Comparison of ENCODE assay signal across 9 mouse cellular contexts in the genomic region with DNA sequence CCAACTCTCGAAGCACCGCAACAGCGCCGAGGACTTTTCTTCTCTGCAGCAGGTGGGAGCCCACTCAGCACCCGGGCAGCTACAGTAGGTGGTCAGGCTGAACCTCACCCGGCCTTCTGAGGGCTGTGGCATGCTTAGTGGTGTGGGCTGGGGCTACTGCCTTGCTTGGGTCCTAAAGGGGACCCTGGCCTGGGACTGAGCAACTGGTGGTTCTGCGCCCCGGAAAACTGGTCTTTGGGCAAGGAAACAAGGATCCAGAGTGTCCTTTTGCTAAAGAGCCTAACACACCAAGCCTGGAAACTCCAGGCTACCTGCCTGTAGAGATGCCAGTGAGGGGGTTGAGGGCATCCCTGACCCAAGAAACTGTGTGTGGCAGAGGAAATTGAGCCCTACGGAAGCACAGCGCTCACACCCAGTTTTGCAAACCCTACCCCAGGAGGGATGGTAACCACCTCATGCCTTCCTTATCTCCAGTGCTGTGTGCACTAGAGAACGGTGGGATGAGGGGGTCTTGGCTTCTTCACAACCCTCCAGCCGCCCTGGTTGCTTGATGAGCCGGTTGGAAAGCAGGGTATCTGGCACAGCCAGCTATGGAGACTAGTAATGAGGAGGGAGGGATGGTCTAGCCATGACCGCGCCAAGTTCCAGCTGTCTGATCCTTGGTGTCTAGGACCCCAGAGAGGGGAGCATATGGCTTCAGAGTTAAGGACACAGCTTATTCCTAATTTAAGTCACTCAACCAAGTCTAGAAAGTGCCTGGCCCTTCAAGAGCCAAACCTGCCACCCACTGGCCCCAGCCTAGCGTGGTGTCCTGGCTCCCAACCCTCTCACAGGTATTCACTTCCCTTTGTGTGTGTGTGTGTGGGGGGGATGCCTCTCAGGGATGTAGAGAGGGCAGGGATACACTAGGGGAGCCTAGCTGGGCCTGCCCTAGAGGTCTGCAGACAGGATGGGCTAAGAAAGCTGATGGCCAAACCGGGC. TPM values are rescaled to one million over a fixed set of nuclear protein-coding genes. Genes with fewer than 3 reads are reported as not detected.
A peak's percentile ranks its signal among the peaks of the same experiment; 100 is the strongest.
DNase-seq lines count a peak whose midpoint lies in the region; ATAC-seq lines count a peak whose summit lies in the region.
"Had no signal": no experiment of that assay in that cellular context is flagged by ENCODE, and none has a peak within 500 bp of the region (broad histone marks: within the 10 kb centered on the region; RNA-seq: fewer than 3 reads in every experiment).

No protein-coding gene starts in this region.

- ATAC-seq in kidney, embryonic 16.5 days (ENCODE audit: low FRiP score, low TSS enrichment): peak; percentile 62; the same call in 1 of the 2 replicates
- ATAC-seq in embryonic facial prominence, embryonic 13.5 days (ENCODE audit: insufficient number of reproducible peaks, insufficient read depth, low FRiP score, low TSS enrichment, low read depth): 0 out of 2 replicates have a peak, but pooled peaks have one; percentile 16
- ATAC-seq in hindbrain, embryonic 15.5 days (ENCODE audit: low FRiP score, low read depth): peak; percentile 15; the same call in 1 of the 2 replicates
- ATAC-seq in midbrain, embryonic 14.5 days (ENCODE audit: low FRiP score, low TSS enrichment): no peak; the same call in 1 of the 2 replicates

- H3K27me3 ChIP-seq in kidney, embryonic 16.5 days (ENCODE audit: insufficient read depth, low read length): no peaks in the 10 kb centered on the region
- H3K27me3 ChIP-seq in embryonic facial prominence, embryonic 13.5 days: no peaks in the 10 kb centered on the region
- no peaks in the 10 kb centered on the region for H3K27me3 ChIP-seq in hindbrain, embryonic 15.5 days
- H3K27me3 ChIP-seq in midbrain, embryonic 14.5 days (ENCODE audit: control insufficient read depth, insufficient read depth, low read length): no peaks in the 10 kb centered on the region

- H3K4me1 ChIP-seq in kidney, embryonic 16.5 days (ENCODE audit: insufficient read depth, low read length): peaks cover 40% of the 10 kb centered on the region
- H3K4me1 ChIP-seq in embryonic facial prominence, embryonic 13.5 days: peaks cover 48% of the 10 kb centered on the region
- peaks cover 21% of the 10 kb centered on the region for H3K4me1 ChIP-seq in hindbrain, embryonic 15.5 days (replicated peaks)
- H3K4me1 ChIP-seq in midbrain, embryonic 14.5 days (ENCODE audit: control insufficient read depth, insufficient read depth, low read length): peaks cover 10% of the 10 kb centered on the region

- H3K9me3 ChIP-seq in kidney, embryonic 16.5 days (ENCODE audit: low read length): no peaks in the 10 kb centered on the region
- H3K9me3 ChIP-seq in embryonic facial prominence, embryonic 13.5 days: no peaks in the 10 kb centered on the region
- H3K9me3 ChIP-seq in hindbrain, embryonic 15.5 days: no peaks in the 10 kb centered on the region
- H3K9me3 ChIP-seq in midbrain, embryonic 14.5 days (ENCODE audit: control insufficient read depth, low read length): no peaks in the 10 kb centered on the region

- H3K4me2 ChIP-seq in kidney, embryonic 16.5 days (replicated peaks; ENCODE audit: low read depth, low read length): peak overlapping the region; percentile 66
- peak overlapping the region; percentile 70 for H3K4me2 ChIP-seq in embryonic facial prominence, embryonic 13.5 days
- peak overlapping the region; percentile 78 for H3K4me2 ChIP-seq in hindbrain, embryonic 15.5 days
- peak overlapping the region; percentile 71 for H3K4me2 ChIP-seq in midbrain, embryonic 14.5 days (ENCODE audit: low read length)

- 34% methylated on average over 17 of the region's 17 CpGs for WGBS in kidney, embryonic 16.5 days
- WGBS in embryonic facial prominence, embryonic 13.5 days: 29% methylated on average over 17 of the region's 17 CpGs
- WGBS in hindbrain, embryonic 15.5 days: 31% methylated on average over 17 of the region's 17 CpGs
- WGBS in midbrain, embryonic 14.5 days: 32% methylated on average over 17 of the region's 17 CpGs

- H3K9ac ChIP-seq in kidney, embryonic 16.5 days (replicated peaks; ENCODE audit: low read length): peak overlapping the region; percentile 71
- peak overlapping the region; percentile 73 for H3K9ac ChIP-seq in embryonic facial prominence, embryonic 13.5 days
- peak overlapping the region; percentile 41 for H3K9ac ChIP-seq in hindbrain, embryonic 15.5 days
- H3K9ac ChIP-seq in midbrain, embryonic 14.5 days (replicated peaks; ENCODE audit: low read length): peak overlapping the region; percentile 54

- peak overlapping the region; percentile 51 for H3K4me3 ChIP-seq in kidney, embryonic 16.5 days (ENCODE audit: low read length)
- H3K4me3 ChIP-seq in embryonic facial prominence, embryonic 13.5 days: peak overlapping the region; percentile 44
- H3K4me3 ChIP-seq in hindbrain, embryonic 15.5 days: peak overlapping the region; percentile 35
- H3K4me3 ChIP-seq in midbrain, embryonic 14.5 days (replicated peaks; ENCODE audit: low read depth, low read length): peak overlapping the region; percentile 31

- H3K36me3 ChIP-seq in kidney, embryonic 16.5 days (ENCODE audit: insufficient read depth, low read length): no peaks in the 10 kb centered on the region
- H3K36me3 ChIP-seq in embryonic facial prominence, embryonic 13.5 days: no peaks in the 10 kb centered on the region
- no peaks in the 10 kb centered on the region for H3K36me3 ChIP-seq in hindbrain, embryonic 15.5 days
- no peaks in the 10 kb centered on the region for H3K36me3 ChIP-seq in midbrain, embryonic 14.5 days (ENCODE audit: control insufficient read depth, insufficient read depth, low read length)

- peak overlapping the region; percentile 94 for H3K27ac ChIP-seq in kidney, embryonic 16.5 days (ENCODE audit: low read length)
- peak overlapping the region; percentile 92 for H3K27ac ChIP-seq in embryonic facial prominence, embryonic 13.5 days
- no peak overlapping the region for H3K27ac ChIP-seq in hindbrain, embryonic 15.5 days (replicated peaks)
- no peak overlapping the region for H3K27ac ChIP-seq in midbrain, embryonic 14.5 days (replicated peaks; ENCODE audit: low read depth, low read length)
- H3K27ac ChIP-seq: macrophage had no signal

- no peak for DNase-seq in kidney, postnatal 4 days
- no peak for DNase-seq in midbrain, embryonic 14.5 days
- DNase-seq in cerebellum, adult 8-10 months: no peak
- no peak for DNase-seq in adrenal gland, postnatal 14 days
- no peak for DNase-seq in ovary, postnatal 10 days (ENCODE audit: low spot score)

RNA-seq across cellular contexts. Expression of a gene that starts 0.5 kb away (rescaled TPM):
- polyA plus RNA-seq in kidney, embryonic 16.5 days (2015; fragmentation: Nextera tagmentation; extraction: Ambion mirVana): 447 and 578 TPM in 2 replicates
- polyA plus RNA-seq in embryonic facial prominence, embryonic 13.5 days (2015; fragmentation: Nextera tagmentation; extraction: Ambion mirVana): 197 TPM in 2 replicates
- polyA plus RNA-seq in hindbrain, embryonic 15.5 days (2015; fragmentation: Nextera tagmentation; extraction: Ambion mirVana): 42.4 and 44.8 TPM in 2 replicates
- polyA plus RNA-seq in midbrain, embryonic 14.5 days (2014; fragmentation: Nextera tagmentation; extraction: Ambion mirVana): 22.5 and 33.0 TPM in 2 replicates
- 54.6 and 70.5 TPM in 2 replicates for total RNA-seq in adrenal gland, postnatal 14 days (2021)
- polyA plus RNA-seq: macrophage had no signal

Comparison
In these comparisons a context has a peak if more than half of its experiments do, and no peak if none do; other contexts are left out.
1. H3K27ac ChIP-seq: peak in kidney, embryonic 16.5 days (single experiment) and embryonic facial prominence, embryonic 13.5 days (single experiment); none in hindbrain, embryonic 15.5 days (single experiment) and midbrain, embryonic 14.5 days (single experiment).
2. Peak in every context shown above with its lines, with median percentiles within 50 percentile points of each other: H3K4me2 ChIP-seq, H3K4me3 ChIP-seq and H3K9ac ChIP-seq.